ENCODE assay signal across 10 mouse cellular contexts in genomic region chr6:39848766-39849165, GRCm38 (mm10). TPM values are rescaled to one million over a fixed set of nuclear protein-coding genes. Genes with fewer than 3 reads are reported as not detected.
DNase-seq lines count a peak whose midpoint lies in the region; ATAC-seq and TF ChIP-seq lines count a peak whose summit lies in the region.
"Had no signal": no experiment of that assay in that cellular context is flagged by ENCODE, and none has a peak within 500 bp of the region (broad histone marks: within the 10 kb centered on the region; RNA-seq: fewer than 3 reads in every experiment).

No protein-coding gene starts in this region.

- intact Hi-C loops in left cerebral cortex, adult 2 months (cut with DNase I), result no loop called here
- intact Hi-C loops in left cerebral cortex, postnatal 36 days (cut with DNase I), result no loop called here

- H3K27ac ChIP-seq in left cerebral cortex, adult 2 months, result no peak overlapping the region
- H3K27ac ChIP-seq: neural tube, embryonic 13.5 days had no signal

- ATAC-seq in Patski, result no peak
- peak; percentile 52 for ATAC-seq in granulocyte monocyte progenitor cell, adult 5-6 weeks (replicated peaks; ENCODE audit: poor library complexity, severe bottlenecking)

- in situ Hi-C loops in Patski (cut with MboI; ENCODE audit: low pct_unique_long_range_greater_than_20kb), result no loop called here

- H3K4me3 ChIP-seq in left cerebral cortex, adult 2 months, result no peak overlapping the region
- H3K4me3 ChIP-seq: neural tube, embryonic 13.5 days had no signal

- DNase-seq in adrenal gland, adult (ENCODE audit: inconsistent age in 2 of 2, low spot score in 1 of 2), result peak; percentile 11 to 66
- no peak for DNase-seq in adrenal gland, postnatal 4 days (ENCODE audit: low spot score in 2 of 2)
- DNase-seq in left cerebral cortex, adult 2 months (ENCODE audit: extremely low spot score in 1 of 2, low spot score in 2 of 2), result peak in 1 of 2 experiments; percentile 12
- no peak for DNase-seq in left cerebral cortex, postnatal 36 days (ENCODE audit: low spot score in 2 of 2)
- DNase-seq in Patski (ENCODE audit: low read depth, low spot score), result no peak
- no peak for DNase-seq in right cerebral cortex, adult 18-20 months
- DNase-seq in cerebellum, postnatal 36 days, result no peak

- peaks cover 8% of the 10 kb centered on the region for H3K27me3 ChIP-seq in Patski
- H3K27me3 ChIP-seq: neural tube, embryonic 13.5 days had no signal

- CTCF ChIA-PET in Patski (lab: Charles Lee), result no interaction called here

- peak; percentile 55 for TF ChIP-seq CTCF in left cerebral cortex, adult 2 months (IDR thresholded peaks at IDR 0.05)
- TF ChIP-seq CTCF in Patski (IDR thresholded peaks at IDR 0.05), result peak; percentile 48

- POLR2A ChIA-PET in Patski (lab: Charles Lee), result no interaction called here

RNA-seq across cellular contexts. Expression of gene Tmem178b, which starts 24.3 kb away (rescaled TPM):
- total RNA-seq in adrenal gland, postnatal 4 days (2021), result 10 to 100 TPM; 23.0 to 24.5 TPM
- 100 to 1,000 TPM; 249 to 268 TPM for total RNA-seq in left cerebral cortex, adult 2 months (2021)
- 100 to 1,000 TPM; 246 to 266 TPM for total RNA-seq in left cerebral cortex, postnatal 36 days (2021)
- polyA plus RNA-seq in Patski (2021), result not detected
- total RNA-seq in granulocyte monocyte progenitor cell, adult 5-6 weeks (2014; fragmentation: Nextera tagmentation), result not detected in 2 replicates
- total RNA-seq in granulocyte monocyte progenitor cell, adult 5-6 weeks (2017), result not detected in 2 replicates
- polyA plus RNA-seq: heart, embryonic 14.5 days had no signal

RNA-seq across cellular contexts. Expression of gene Mrps33, which starts 38.0 kb away (rescaled TPM):
- 10 to 100 TPM; 79.3 to 84.0 TPM for total RNA-seq in adrenal gland, postnatal 4 days (2021)
- total RNA-seq in left cerebral cortex, adult 2 months (2021), result 100 to 1,000 TPM in 1 of 2 experiments, 10 to 100 TPM in 1; 91.5 to 104 TPM
- total RNA-seq in left cerebral cortex, postnatal 36 days (2021), result 10 to 100 TPM; 92.5 to 96.3 TPM
- 69.3 TPM for polyA plus RNA-seq in Patski (2021)
- 107 and 122 TPM in 2 replicates for total RNA-seq in granulocyte monocyte progenitor cell, adult 5-6 weeks (2014; fragmentation: Nextera tagmentation)
- total RNA-seq in granulocyte monocyte progenitor cell, adult 5-6 weeks (2017), result 55.8 and 64.7 TPM in 2 replicates

Comparison
In these comparisons a context has a peak if more than half of its experiments do, and no peak if none do; other contexts are left out.
1. DNase-seq: peak in adrenal gland, adult (2 of 2); none in adrenal gland, postnatal 4 days (0 of 2), left cerebral cortex, postnatal 36 days (0 of 2), Patski (single experiment), right cerebral cortex, adult 18-20 months (single experiment) and cerebellum, postnatal 36 days (0 of 2).
2. RNA of gene Tmem178b, which starts 24.3 kb away (total RNA-seq): 249 to 268 TPM in left cerebral cortex, adult 2 months, 246 to 266 TPM in left cerebral cortex, postnatal 36 days and 23.0 to 24.5 TPM in adrenal gland, postnatal 4 days; not detected in granulocyte monocyte progenitor cell, adult 5-6 weeks; every median in the first group is over 10 times any median in the second.